Mouse (Mus musculus): ENCODE measurements around the gene Col25a1.

Col25a1 gene

DNA sequence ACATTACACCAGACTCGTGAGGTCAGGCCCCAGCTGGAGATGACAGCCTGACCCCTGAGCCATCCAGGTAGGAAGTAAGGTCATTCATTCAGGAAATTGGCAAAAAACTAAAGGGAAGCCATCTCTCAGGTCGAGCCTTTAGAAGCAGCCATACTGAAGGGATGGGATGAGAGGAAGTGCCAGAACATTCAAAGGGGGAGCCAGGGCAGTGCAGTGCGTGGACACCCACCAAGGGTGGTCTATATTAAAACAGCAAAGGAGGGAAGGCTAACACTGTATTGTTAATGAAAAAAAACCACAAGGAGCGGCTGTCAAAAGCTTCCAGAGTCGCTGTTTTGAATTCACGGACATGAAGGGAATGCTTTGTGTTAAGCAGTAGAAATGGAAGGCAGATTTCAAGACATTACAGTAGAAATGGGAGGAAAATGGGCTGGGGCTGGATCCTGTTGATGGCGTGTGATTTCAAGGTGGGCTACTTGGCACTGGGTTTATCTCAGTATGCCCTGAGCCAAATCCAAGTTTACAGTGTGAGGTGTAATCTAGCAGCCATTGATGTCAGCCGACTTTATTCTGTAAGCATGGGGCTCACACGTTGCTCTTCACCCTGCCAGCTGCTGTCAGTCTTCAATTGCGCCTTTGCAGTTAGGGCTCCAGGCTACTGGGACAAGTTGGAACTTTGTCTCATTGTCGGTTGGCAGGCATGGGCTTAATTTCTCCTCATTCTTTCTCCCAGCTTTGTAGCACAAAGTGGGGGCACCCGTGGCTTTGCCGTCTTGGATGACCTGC, 312.7 kb downstream of the Col25a1 start:
- DNase-seq (ENCODE audit: low spot score in 2 of 2), result no peak

GRCm38 (mm10) chr3:130449864-130450263, 318.6 kb downstream of the Col25a1 start:
- DNase-seq (ENCODE audit: low spot score in 2 of 2), result no peak

GRCm38 (mm10) chr3:130465371-130465770, 334.1 kb downstream of the Col25a1 start:
- no peak for DNase-seq (ENCODE audit: low spot score in 2 of 2)

DNA sequence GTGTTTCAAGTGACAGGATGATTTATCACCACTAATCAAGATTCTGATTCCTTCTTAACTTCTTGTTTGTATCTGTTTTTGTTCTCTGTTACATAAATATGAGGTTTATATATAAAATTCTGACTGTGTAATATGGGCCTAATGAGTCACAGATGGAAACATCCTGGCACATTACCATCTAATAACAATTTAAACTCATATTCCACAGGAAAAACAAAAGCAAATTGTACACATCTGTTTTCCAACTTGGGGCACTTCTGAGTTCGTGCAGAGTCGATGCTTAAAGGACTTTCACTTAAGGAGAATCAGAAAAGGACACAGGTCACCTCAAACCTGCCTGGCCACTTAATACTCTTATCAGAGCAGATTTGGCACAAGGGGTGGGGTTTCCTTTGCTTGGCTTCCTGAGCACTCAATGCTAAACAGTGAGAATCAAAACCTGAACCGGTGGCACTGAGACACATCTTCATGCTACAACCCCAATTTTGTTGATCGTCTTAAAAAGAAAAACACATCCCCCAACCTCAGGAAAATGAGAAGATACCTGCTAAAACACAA, 342.0 kb downstream of the Col25a1 start:
- no peak for DNase-seq (ENCODE audit: low spot score in 2 of 2)

GRCm38 (mm10) chr3:130473970-130474369, 342.7 kb downstream of the Col25a1 start:
- DNase-seq (ENCODE audit: low spot score in 2 of 2), result no peak

- no peak for DNase-seq (ENCODE audit: low spot score in 2 of 2)
These were observed 351.2 kb downstream of the Col25a1 start for GRCm38 (mm10) chr3:130482513-130482912.

GRCm38 (mm10) chr3:130488839-130489238, 357.5 kb downstream of the Col25a1 start:
- DNase-seq (ENCODE audit: low spot score in 2 of 2), result no peak

- no peak for DNase-seq (ENCODE audit: low spot score in 2 of 2)
These were observed 362.9 kb downstream of the Col25a1 start for GRCm38 (mm10) chr3:130494192-130494591.

- peak in 1 of 2 experiments; percentile 10 for DNase-seq (ENCODE audit: low spot score in 2 of 2)
These were observed 363.5 kb downstream of the Col25a1 start for GRCm38 (mm10) chr3:130494665-130495396.

DNA sequence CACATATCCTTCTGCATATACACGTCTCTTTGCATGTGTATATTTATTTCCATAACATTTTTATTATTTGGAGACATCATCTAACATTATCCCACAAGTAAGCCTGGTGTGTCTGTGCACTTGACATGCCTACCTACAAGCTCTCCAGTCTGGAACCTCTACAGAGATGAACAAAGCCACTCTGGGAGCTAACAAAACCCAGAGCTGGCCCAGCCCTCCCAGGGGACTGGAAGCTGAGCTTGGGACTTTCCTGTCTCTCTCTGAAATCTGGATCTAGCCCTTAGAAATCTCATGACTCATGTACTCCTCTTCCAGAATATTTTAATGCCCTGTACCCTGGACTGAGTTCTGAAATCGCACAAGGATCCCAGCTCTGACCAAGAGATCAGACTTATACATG, 365.7 kb downstream of the Col25a1 start:
- no peak for DNase-seq (ENCODE audit: low spot score in 2 of 2)

DNA sequence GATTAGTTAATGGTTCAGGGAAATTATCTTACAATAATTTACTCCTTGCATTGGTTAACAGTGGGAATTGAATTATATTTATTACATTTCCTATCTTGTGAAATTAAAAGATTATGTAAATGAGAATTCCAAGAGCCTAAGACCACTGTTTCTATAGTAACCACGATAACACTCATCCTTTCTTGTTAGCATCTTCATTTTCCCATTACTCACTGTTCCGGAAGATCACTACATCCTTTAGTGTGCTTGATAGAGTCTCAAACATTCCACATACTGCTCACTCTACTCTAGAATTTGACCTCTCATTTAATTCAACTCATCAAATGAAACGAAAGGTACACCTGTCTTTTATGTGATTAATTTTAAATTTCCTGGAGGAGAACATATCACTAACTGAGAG, 370.4 kb downstream of the Col25a1 start:
- DNase-seq (ENCODE audit: low spot score in 2 of 2), result no peak

DNA sequence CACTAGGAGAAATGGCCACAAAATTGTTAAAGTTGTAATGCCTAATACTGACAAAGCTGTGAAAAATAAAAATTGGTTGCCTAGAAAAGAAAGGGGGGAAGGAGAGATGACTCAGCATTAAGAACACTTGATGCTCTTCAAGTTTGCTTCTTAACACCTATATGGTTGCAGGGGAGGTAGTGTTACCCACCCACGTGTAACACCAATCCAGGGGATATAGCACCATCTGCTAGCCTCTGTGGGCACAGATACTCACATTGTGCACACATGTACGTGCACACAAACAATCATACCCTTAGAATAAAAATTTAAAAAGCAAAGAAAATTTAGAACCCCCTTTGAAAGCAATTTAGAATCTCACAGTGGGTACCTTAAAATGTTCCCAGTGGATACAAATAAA, 377.0 kb downstream of the Col25a1 start:
- DNase-seq (ENCODE audit: low spot score in 2 of 2), result no peak

DNA sequence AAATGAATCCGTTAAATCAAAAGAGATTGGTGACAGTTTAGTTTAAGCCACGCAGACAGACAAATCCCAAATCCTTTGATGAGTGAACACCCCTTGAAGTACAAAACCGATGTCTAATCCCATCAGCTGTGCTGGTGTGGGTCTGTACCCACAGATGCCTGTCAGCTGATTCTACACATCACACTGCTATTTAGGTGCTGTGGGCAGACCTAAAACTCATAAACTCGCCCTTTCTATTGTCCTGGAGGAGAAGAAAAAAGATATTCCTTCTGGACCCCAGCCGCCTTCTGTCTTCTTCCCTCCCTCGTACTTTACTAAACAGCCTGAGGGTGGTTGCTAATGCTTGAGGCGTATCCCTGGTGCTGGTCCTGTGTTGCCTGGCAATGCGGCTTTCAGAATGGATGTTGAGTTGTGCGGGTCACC, 387.2 kb downstream of the Col25a1 start:
- DNase-seq (ENCODE audit: low spot score in 2 of 2), result no peak

GRCm38 (mm10) chr3:130521834-130522476, 390.7 kb downstream of the Col25a1 start:
- DNase-seq (ENCODE audit: low spot score in 2 of 2), result no peak

DNA sequence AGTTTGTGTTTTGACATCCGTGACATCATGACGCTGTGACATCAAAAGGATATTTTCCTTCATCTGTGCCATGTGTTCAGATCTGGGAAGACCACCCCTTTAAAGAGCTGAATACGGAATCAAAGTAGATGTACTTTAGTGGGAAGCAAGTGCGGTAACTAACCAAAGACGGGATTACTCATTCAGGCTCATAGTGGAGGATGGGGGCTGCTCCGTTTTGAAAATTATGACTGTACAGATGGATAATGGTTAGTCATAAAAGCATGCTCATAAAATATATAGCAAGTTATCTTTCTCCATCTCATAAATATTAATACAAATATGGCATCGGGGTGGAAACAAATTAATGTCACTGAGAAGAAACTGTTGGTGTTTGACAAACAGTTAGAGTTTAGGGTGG, 391.7 kb downstream of the Col25a1 start:
- DNase-seq (ENCODE audit: low spot score in 2 of 2), result no peak

DNA sequence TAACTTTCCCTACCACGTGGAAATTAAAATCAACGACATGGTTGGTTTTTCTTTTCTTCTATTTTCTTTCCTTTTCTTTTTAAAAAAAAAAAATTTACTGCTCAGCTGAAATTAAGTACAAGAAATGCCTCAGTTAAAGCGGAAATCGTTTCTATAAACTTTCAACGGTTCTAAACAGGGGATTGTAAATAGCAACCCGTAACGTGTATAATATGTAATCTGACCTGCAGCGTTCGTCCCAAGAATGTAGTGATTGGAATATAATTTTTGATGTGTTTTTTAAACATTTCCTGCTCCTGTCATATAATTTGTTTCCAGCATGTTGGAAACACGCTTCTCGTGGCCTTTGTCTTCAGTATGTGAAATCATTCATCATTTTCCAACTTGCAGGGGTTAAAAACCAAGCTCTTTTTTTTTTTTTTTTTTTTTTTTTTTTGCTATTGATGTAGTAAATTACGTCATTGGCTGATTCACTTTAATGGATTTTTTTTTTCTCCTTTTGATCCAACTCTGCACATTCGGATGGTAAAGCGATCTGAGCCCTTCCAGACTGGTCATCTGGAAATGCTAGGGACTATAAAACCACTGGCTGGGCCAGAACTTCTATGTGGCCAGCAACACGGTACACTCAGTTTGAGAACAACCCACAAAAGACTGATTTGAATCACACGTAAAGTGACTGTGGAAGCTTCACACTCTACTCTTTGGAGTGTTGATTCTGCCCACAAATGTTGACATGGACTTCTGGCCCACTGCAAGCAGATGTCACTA, 393.3 kb downstream of the Col25a1 start:
- DNase-seq (ENCODE audit: low spot score in 2 of 2), result no peak

GRCm38 (mm10) chr3:130535021-130535420, 403.7 kb downstream of the Col25a1 start:
- no peak for DNase-seq (ENCODE audit: low spot score in 2 of 2)

GRCm38 (mm10) chr3:130541541-130541940, 410.2 kb downstream of the Col25a1 start:
- no peak for DNase-seq (ENCODE audit: low spot score in 2 of 2)

GRCm38 (mm10) chr3:130545995-130546394, 414.7 kb downstream of the Col25a1 start:
- DNase-seq (ENCODE audit: low spot score in 2 of 2), result no peak

DNA sequence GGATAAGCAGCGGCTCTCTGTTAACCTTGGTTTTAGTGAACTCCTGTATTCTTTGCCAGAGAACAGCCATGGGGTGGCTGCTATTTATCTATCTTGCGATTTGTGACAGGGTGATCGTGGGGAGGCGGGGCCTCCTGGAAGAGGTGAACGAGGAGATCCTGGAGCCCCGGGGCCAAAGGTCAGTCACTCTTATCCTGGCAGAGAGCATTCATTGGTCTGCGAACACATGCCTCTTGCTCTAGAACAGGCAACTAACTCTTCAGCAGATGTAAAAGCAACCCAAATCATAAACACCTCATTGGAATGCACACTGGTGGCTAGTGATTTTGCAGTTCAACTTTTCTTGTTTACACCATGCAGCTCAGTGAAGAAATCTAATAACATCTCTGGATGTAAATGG, 417.8 kb downstream of the Col25a1 start:
- no peak for DNase-seq (ENCODE audit: low spot score in 2 of 2)

- no peak for DNase-seq (ENCODE audit: low spot score in 2 of 2)
These were observed 425.0 kb downstream of the Col25a1 start for GRCm38 (mm10) chr3:130556263-130556662.

GRCm38 (mm10) chr3:130565586-130565985, 434.3 kb downstream of the Col25a1 start:
- no peak for DNase-seq (ENCODE audit: low spot score in 2 of 2)

All from thymus, postnatal 10 days (tissue).